Mouse (Mus musculus): ENCODE results near the gene Col6a6. TPM values are rescaled to one million over a fixed set of nuclear protein-coding genes. Genes with fewer than 3 reads are reported as not detected.
"Not testable (repeated sequence)": the region's sequence is repeated elsewhere in the genome, so short reads cannot be mapped to it uniquely, and the experiment has no call there.

The Col6a6 gene
- total and polyA plus RNA-seq, 3 experiments = 0.05 TPM; not detected in 2

DNA sequence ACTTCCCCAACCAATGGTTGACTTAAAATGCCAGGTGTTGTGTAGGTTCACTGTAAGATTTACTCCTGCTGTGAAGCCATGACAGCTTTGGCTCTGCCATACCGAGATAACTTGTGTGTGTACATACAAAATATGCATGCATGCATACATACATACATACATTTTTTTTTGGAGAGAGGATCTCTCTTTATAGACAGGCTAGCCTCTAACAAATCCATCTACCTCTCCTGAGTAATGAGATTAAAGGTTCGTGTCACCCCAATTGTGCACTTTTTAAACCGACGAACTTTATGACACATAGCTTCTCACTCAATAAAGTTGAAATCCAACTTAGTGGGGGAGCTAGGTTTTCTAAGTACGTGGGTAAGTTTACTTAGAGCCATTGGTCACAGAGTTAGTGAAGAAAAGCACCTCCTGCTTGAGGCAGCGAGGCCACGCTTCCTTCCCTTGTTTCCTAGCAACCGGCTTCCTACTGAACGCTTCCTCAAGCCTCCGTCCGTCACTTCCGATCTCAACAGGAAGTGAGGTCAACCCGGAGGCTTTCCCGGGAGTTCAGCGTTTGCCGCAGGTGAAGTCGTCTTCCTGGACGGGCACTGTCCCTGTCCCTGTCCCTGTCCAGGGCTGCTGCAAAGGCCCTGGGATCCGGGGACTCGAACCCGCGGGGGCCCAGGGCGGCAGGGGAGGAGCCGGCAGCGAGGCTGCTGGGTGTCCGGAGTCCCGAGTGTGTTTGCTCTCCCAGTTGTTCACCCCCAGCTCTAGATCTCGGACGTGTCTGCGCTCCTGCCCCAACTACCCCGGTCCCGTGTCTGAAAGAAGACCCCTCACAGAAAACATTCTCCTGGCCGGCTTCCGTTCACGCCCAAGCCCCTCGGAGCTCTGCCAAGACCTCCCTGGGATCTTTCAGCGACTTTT, 185.2 kb downstream of the Col6a6 start, which contains the start of gene Pik3r4:
Pik3r4 (plus strand) TSS at position 519 of the 912 bp plus-strand sequence.
- peak; percentile 88 for DNase-seq (ENCODE audit: low spot score)
- peak; percentile 99 for ATAC-seq (ENCODE audit: extremely low read depth, insufficient number of reproducible peaks, low FRiP score, poor library complexity, severe bottlenecking)
- Histone ChIP-seq H3K4me3 (ENCODE audit: low read depth, low read length) (peak within 1 kb of the TSS; percentile 84), H3K36me3 (replicated peaks) (peaks cover 36% of the 10 kb centered on the region), H3K4me1 (ENCODE audit: insufficient read depth, low read depth, low read length) (peaks cover 34% of the 10 kb centered on the region), H3K27me3 (ENCODE audit: insufficient read depth, low read length) (no peaks in the 10 kb centered on the region), H3K9me3 (replicated peaks) (no peaks in the 10 kb centered on the region)
- TF ChIP-seq GATA1 (IDR thresholded peaks at IDR 0.05; ENCODE audit: borderline replicate concordance, low read length) (no peak), CTCF (IDR thresholded peaks at IDR 0.05; ENCODE audit: low read depth, low read length) (no peak), POLR2AphosphoS5 (IDR thresholded peaks at IDR 0.05; ENCODE audit: insufficient replicate concordance, low read depth, low read length) (no peak), GATA2 (IDR thresholded peaks at IDR 0.05; ENCODE audit: borderline replicate concordance, low read depth, low read length) (no peak), TAL1 (conservative IDR thresholded peaks at IDR 0.05; ENCODE audit: low read depth, low read length) (no peak)

DNA sequence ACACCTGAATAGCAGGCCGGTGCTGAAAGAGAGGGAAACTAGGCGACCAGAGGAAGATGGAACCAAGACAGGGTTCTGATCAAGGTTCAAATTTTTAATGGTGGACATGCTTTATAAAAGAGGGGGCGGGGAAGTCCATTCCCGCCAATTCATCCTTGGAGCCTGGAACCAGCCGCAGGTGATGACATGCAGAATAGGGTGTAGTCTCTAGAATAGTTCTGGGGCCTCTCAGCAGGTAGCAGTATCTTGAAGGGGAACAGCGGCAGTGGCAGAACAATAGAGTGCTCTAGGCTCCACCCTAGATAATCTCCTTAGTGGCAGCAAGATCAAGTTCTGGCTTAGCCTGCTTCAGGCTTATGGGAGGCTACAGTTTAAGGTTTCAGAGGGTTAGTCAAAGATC, 186.6 kb downstream of the Col6a6 start:
- H3K4me3 ChIP-seq (ENCODE audit: low read depth, low read length); DNase-seq (ENCODE audit: low spot score); H3K9me3 ChIP-seq (replicated peaks); ATAC-seq (ENCODE audit: extremely low read depth, insufficient number of reproducible peaks, low FRiP score, poor library complexity, severe bottlenecking); H3K27me3 ChIP-seq (ENCODE audit: insufficient read depth, low read length): not testable (repeated sequence)
- Histone ChIP-seq H3K36me3 (replicated peaks) (peaks cover 23% of the 10 kb centered on the region), H3K4me1 (ENCODE audit: insufficient read depth, low read depth, low read length) (peaks cover 32% of the 10 kb centered on the region)

Other genes with a start within 250 kb of the Col6a6 start
- 31.7 and 33.7 TPM in 2 replicates for gene Pik3r4, start 185.2 kb downstream of the Col6a6 start, total RNA-seq (2014; fragmentation: Nextera tagmentation)
- 31.7 and 33.4 TPM in 2 replicates for gene Pik3r4, start 185.2 kb downstream of the Col6a6 start, total RNA-seq (2017)
- 6.9 and 8.9 TPM in 2 replicates for gene Pik3r4, start 185.2 kb downstream of the Col6a6 start, polyA plus RNA-seq (2012)
- not detected in 2 replicates for gene Col6a5, start 132.5 kb upstream of the Col6a6 start, total RNA-seq (2014; fragmentation: Nextera tagmentation)
- gene Col6a5, start 132.5 kb upstream of the Col6a6 start, total RNA-seq (2017) = under 0.01 and 0.16 TPM in 2 replicates
- not detected in 2 replicates for gene Col6a5, start 132.5 kb upstream of the Col6a6 start, polyA plus RNA-seq (2012)

Measured in G1E (cell line).